Mouse (Mus musculus) stomach, postnatal 0 days (tissue): Measurements from ENCODE around the gene Gm281. TPM values are rescaled to one million over a fixed set of nuclear protein-coding genes. Genes with fewer than 3 reads are reported as not detected.
"Not testable (repeated sequence)": the region's sequence is repeated elsewhere in the genome, so short reads cannot be mapped to it uniquely, and the experiment has no call there.

ENCODE experiments used
- ATAC-seq: fragments of 200-750 bp; cut with Nextera tagmentation; 2 replicates; pipeline ENCODE4 v1.8.0; 2017; ENCODE audit not compliant: low FRiP score, low TSS enrichment
- DNase-seq: peaks from one replicate; pipeline ENCODE4 v3.0.0-alpha.2; 2016; ENCODE audit warnings: low spot score
- H3K27ac ChIP-seq: fragments of 300-500 bp; sonication (generic); replicated peaks from 2 replicates; pipeline ENCODE4 v1.5.1; 2014; ENCODE audit warnings: mild to moderate bottlenecking, control low read depth
- H3K27me3 ChIP-seq: fragments of 300-500 bp; sonication (generic); 2 replicates; pipeline ENCODE4 v1.6.1; 2014; ENCODE audit warnings: low read length; ENCODE audit not compliant: control insufficient read depth, insufficient read depth
- H3K36me3 ChIP-seq: fragments of 300-500 bp; sonication (generic); 2 replicates; pipeline ENCODE4 v1.6.1; 2014; ENCODE audit warnings: low read length, mixed read lengths; ENCODE audit not compliant: control insufficient read depth, insufficient read depth
- H3K4me1 ChIP-seq: fragments of 300-500 bp; sonication (generic); replicated peaks from 2 replicates; pipeline ENCODE4 v1.6.1; 2014; ENCODE audit warnings: antibody characterized with exemption; ENCODE audit not compliant: control insufficient read depth, insufficient read depth
- H3K4me2 ChIP-seq: fragments of 300-500 bp; sonication (generic); replicated peaks from 2 replicates; pipeline ENCODE4 v1.6.1; 2014; ENCODE audit warnings: low read depth, mild to moderate bottlenecking, control low read depth, moderate library complexity
- H3K4me3 ChIP-seq: fragments of 300-500 bp; sonication (generic); 2 replicates; pipeline ENCODE4 v1.5.1; 2014; ENCODE audit warnings: low read depth, low read length, control low read depth
- H3K9ac ChIP-seq: fragments of 300-500 bp; sonication (generic); 2 replicates; pipeline ENCODE4 v1.6.1; 2014; ENCODE audit warnings: mild to moderate bottlenecking, low read length, control low read depth, mixed read lengths
- H3K9me3 ChIP-seq: fragments of 300-500 bp; sonication (generic); 2 replicates; pipeline ENCODE4 v1.6.1; 2016; ENCODE audit warnings: low read length; ENCODE audit not compliant: control insufficient read depth
- CTCF ChIP-seq: IDR thresholded peaks from 2 replicates; pipeline ENCODE4 v1.5.1; 2016; ENCODE audit warnings: antibody characterized with exemption, low read depth, mild to moderate bottlenecking, moderate library complexity
- EP300 ChIP-seq: optimal IDR thresholded peaks from 2 replicates; pipeline ENCODE3; 2016; ENCODE audit warnings: antibody characterized with exemption
- WGBS: fragments of 180-500 bp; shearing (Covaris S2); extraction: QIAGEN DNeasy Blood & Tissue Kit; methylation state at CpG from one replicate; pipeline ENCODE4 v1.1.7; 2014; 5-methylcytosine and 5-hydroxymethylcytosine counted together
- polyA plus RNA-seq: library from polyadenylated mRNA; unstranded; fragments of >200 nt; fragmentation: Nextera tagmentation; extraction: Ambion mirVana; gene quantifications from 2 replicates; pipeline ENCODE4 v1.2.1, GENCODE M21; 2015

Gm281 gene
- polyA plus RNA-seq, 1 experiment from 2014 or later, result not detected

DNA sequence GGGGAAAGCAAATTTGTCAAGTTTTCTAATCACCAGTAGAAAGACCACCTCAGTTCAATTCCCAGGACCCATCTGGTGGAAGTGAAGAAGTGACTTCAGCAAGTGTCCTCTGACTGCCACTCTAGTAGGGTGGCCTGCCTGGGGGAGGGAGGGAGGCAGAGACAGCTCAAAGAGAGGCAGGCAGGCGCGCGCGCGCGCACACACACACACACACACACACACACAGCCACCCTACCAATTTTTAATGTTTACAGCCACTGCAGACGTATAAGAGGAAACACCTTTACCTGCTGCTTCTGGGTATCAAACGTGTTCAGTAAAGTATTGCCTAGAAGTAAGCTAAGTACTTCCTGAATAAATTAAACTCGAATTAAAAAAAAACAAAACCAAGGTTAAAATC lies 45.8 kb upstream of the Gm281 start:
- WGBS, result 2% methylated on average over 9 of the region's 9 CpGs
- peak; percentile 57 for DNase-seq

DNA sequence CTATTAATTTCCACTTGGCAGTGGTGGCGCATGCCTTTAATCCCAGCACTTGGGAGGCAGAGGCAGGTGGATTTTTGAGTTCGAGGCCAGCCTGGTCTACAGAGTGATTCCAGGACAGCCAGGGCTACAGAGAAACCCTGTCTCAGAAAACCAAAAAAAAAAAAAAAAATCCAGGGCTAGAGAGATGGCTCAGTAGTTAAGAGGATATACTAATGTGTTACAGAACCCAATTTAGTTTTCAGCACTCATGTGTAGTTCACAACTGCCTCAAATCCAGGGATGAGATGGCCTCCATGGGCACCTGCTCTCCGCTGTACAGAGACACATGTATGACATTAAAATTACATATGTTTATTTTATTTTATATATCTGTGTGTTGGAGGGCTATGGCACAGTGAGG lies 37.9 kb upstream of the Gm281 start:
- H3K27ac ChIP-seq, H3K4me1 ChIP-seq, H3K4me3 ChIP-seq, H3K4me2 ChIP-seq, H3K27me3 ChIP-seq, ATAC-seq, DNase-seq, H3K9me3 ChIP-seq, H3K9ac ChIP-seq, H3K36me3 ChIP-seq: not testable (repeated sequence)
- 98% methylated on average over 3 of the region's 3 CpGs for WGBS

More for the DNA sequence above, 45.8 kb upstream of the Gm281 start:
- no peaks in the 10 kb centered on the region for H3K36me3 ChIP-seq
- no peaks in the 10 kb centered on the region; the same call in 1 of the 2 replicates for H3K4me1 ChIP-seq
- H3K4me3 ChIP-seq, result peak overlapping the region; percentile 95
- TF ChIP-seq EP300, result no peak
- no peak for TF ChIP-seq CTCF
- no peaks in the 10 kb centered on the region for H3K9me3 ChIP-seq
- H3K27ac ChIP-seq, result peak overlapping the region; percentile 97
- peak overlapping the region; percentile 71 for H3K4me2 ChIP-seq
- no peaks in the 10 kb centered on the region for H3K27me3 ChIP-seq
- H3K9ac ChIP-seq, result peak overlapping the region; percentile 98
- no peak for ATAC-seq

DNA sequence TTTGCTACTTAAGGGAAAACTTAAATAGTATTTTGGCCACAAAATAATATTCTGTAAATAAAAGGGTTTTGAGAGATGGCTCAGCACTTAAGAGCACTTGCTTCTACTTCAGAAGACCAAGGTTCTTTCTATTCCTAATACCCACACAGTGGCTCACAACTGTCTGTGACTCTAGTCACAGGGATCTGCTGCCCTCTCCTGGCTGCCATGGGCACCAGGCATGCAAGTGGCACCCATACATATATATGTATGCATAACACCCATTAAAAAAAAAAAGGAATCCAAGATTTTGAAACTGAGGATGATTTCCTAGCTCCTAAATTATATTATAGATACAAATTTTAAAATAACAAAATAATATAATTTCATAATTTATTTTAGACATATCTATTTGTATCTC lies 36.1 kb upstream of the Gm281 start:
- no peak overlapping the region for H3K27ac ChIP-seq
- no peak overlapping the region for H3K4me2 ChIP-seq
- TF ChIP-seq EP300 (no peak), CTCF (peak; percentile 72)
- no peaks in the 10 kb centered on the region for H3K27me3 ChIP-seq
- H3K4me1 ChIP-seq, result no peaks in the 10 kb centered on the region
- no peaks in the 10 kb centered on the region for H3K9me3 ChIP-seq
- H3K36me3 ChIP-seq, result peaks cover 6% of the 10 kb centered on the region
- ATAC-seq (no peak), DNase-seq (peak; percentile 29)
- no peak overlapping the region for H3K4me3 ChIP-seq
- H3K9ac ChIP-seq, result no peak overlapping the region

DNA sequence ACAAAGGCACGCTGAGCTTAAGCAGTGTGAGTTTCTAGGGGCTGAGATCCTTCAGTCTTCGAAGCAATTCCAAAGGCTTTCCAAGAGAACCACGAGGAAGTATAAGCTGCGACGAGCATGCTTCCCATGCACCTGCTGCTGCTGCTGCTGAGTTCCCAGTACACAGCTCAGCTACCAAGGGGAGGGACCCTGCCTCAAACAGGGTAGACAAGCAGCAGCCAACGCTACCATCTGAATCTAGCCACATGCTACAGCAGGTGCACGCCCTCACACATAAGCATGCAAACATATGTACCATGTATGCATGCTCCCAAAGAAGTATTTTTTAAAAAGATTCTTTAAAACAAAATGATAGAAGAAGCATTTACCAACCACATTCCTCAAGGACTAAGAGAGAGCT lies 34.1 kb upstream of the Gm281 start:
- no peak overlapping the region for H3K27ac ChIP-seq
- no peak overlapping the region for H3K4me3 ChIP-seq
- ATAC-seq, result no peak
- H3K4me1 ChIP-seq, result no peaks in the 10 kb centered on the region
- peaks cover 6% of the 10 kb centered on the region for H3K36me3 ChIP-seq
- H3K9ac ChIP-seq, result no peak overlapping the region
- DNase-seq, result no peak
- TF ChIP-seq EP300, result no peak
- H3K27me3 ChIP-seq, result no peaks in the 10 kb centered on the region
- no peaks in the 10 kb centered on the region for H3K9me3 ChIP-seq
- no peak overlapping the region for H3K4me2 ChIP-seq
- 92% methylated on average over 7 of the region's 7 CpGs for WGBS

DNA sequence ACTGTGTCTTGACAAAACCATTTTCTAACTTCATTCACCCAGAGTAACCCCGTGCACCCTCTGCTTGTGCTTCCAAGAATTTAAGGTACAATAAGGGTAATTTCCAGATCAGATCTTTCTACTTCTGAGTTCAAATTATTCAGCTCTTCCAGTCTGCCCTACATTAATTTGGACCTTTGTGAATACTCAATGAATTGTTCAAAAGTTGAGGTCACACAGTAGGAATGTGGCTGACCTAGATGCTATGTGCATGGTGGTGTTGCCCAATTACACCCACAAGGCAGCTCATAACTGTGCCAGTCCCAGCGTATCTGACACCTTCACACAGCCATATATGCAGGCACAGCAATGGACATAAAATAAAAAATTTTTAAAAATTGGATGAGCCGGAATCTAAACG lies 30.4 kb upstream of the Gm281 start:
- 92% methylated on average over 4 of the region's 4 CpGs for WGBS
- TF ChIP-seq CTCF (no peak), EP300 (no peak)
- H3K9ac ChIP-seq, result no peak overlapping the region
- H3K27me3 ChIP-seq, result no peaks in the 10 kb centered on the region
- no peaks in the 10 kb centered on the region for H3K9me3 ChIP-seq
- no peak overlapping the region for H3K4me2 ChIP-seq
- ATAC-seq (no peak), DNase-seq (no peak)
- H3K27ac ChIP-seq, result no peak overlapping the region
- peaks cover 3% of the 10 kb centered on the region; the same call in 1 of the 2 replicates for H3K36me3 ChIP-seq
- no peaks in the 10 kb centered on the region for H3K4me1 ChIP-seq
- no peak overlapping the region for H3K4me3 ChIP-seq

DNA sequence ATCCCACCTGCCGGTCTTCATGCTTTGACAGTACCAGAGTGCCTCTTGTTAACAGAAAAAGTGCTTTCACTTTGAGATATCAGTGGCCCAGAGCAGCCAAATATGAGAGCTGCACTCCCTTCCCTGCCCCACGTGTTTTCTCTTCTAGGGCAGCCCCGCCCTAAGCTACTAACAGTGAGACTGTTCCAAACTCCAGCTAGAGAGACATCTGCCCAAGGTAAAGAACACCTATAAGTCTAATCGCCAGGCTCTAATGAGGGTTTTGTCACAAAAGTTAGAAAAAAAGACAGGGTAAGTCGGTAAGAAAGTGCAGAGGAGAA lies 19.7 kb upstream of the Gm281 start:
- no peak overlapping the region for H3K9ac ChIP-seq

More for the DNA sequence above, 19.7 kb upstream of the Gm281 start:
- Histone ChIP-seq H3K27me3 (no peaks in the 10 kb centered on the region), H3K4me1 (no peaks in the 10 kb centered on the region), H3K4me2 (peak overlapping the region; percentile 74), H3K27ac (no peak overlapping the region), H3K4me3 (peak overlapping the region; percentile 41; the same call in 1 of the 2 replicates), H3K36me3 (no peaks in the 10 kb centered on the region), H3K9me3 (0 out of 2 replicates have a peak, but pooled peaks cover 2% of the 10 kb centered on the region)
- no peak for DNase-seq
- TF ChIP-seq EP300 (no peak), CTCF (no peak)
- ATAC-seq, result 0 out of 2 replicates have a peak, but pooled peaks have one; percentile 32
- 34% methylated on average over 5 of the region's 5 CpGs for WGBS
